Mouse (Mus musculus) liver, postnatal 0 days (tissue): Measurements from ENCODE around the gene Thap12.

Experiments
- CTCF ChIP-seq: sonication (generic); IDR thresholded peaks from 2 replicates; pipeline ENCODE4 v1.5.1; 2016; ENCODE audit warnings: antibody characterized with exemption, low read depth
- EP300 ChIP-seq: IDR thresholded peaks from 2 replicates; pipeline ENCODE4 v1.6.1; 2016; ENCODE audit warnings: antibody characterized with exemption, low read depth, mild to moderate bottlenecking

- TF ChIP-seq CTCF = no peak
- TF ChIP-seq EP300 = no peak
Measured at GRCm38 (mm10) chr7:98736780-98737550, 34.1 kb downstream of the Thap12 start.
